Mouse (Mus musculus) embryonic facial prominence, embryonic 14.5 days (tissue): ENCODE measurements at regions not wholly inside any gene's neighbourhood (a gene's known extent, or its start where the extent isn't known, plus 50 kb on each side); places are given as distances from the start of the nearest gene placed in this dataset.

Experiments used
- ATAC-seq: fragments of 200-750 bp; cut with Nextera tagmentation; 2 replicates; pipeline ENCODE4 v1.8.0; 2017; ENCODE audit warnings: low read depth, moderate number of reproducible peaks, moderate TSS enrichment
- DNase-seq: peaks from one replicate; pipeline ENCODE4 v3.0.0-alpha.2; 2015; ENCODE audit warnings: low spot score
- H3K27ac ChIP-seq: fragments of 300-500 bp; sonication (generic); replicated peaks from 2 replicates; pipeline ENCODE4 v1.5.1; 2014; ENCODE audit warnings: low read depth, mild to moderate bottlenecking, low read length, moderate library complexity
- H3K27me3 ChIP-seq: fragments of 300-500 bp; sonication (generic); replicated peaks from 2 replicates; pipeline ENCODE4 v1.6.1; 2014; ENCODE audit warnings: low read length; ENCODE audit not compliant: control insufficient read depth, insufficient read depth
- H3K36me3 ChIP-seq: fragments of 300-500 bp; sonication (generic); 2 replicates; pipeline ENCODE4 v1.6.1; 2014; ENCODE audit warnings: low read length, mixed read lengths; ENCODE audit not compliant: control insufficient read depth, insufficient read depth
- H3K4me1 ChIP-seq: fragments of 300-500 bp; sonication (generic); 2 replicates; pipeline ENCODE4 v1.6.1; 2014; ENCODE audit warnings: antibody characterized with exemption, low read length; ENCODE audit not compliant: control insufficient read depth, insufficient read depth
- H3K4me2 ChIP-seq: fragments of 300-500 bp; sonication (generic); 2 replicates; pipeline ENCODE4 v1.6.1; 2014; ENCODE audit warnings: low read depth, mild to moderate bottlenecking, low read length, moderate library complexity, mixed read lengths
- H3K4me3 ChIP-seq: fragments of 300-500 bp; sonication (generic); 2 replicates; pipeline ENCODE4 v1.5.1; 2014; ENCODE audit warnings: low read depth, mild to moderate bottlenecking, low read length
- H3K9ac ChIP-seq: fragments of 300-500 bp; sonication (generic); 2 replicates; pipeline ENCODE4 v1.6.1; 2014; ENCODE audit warnings: low read depth, mild to moderate bottlenecking, low read length, moderate library complexity, mixed read lengths
- H3K9me3 ChIP-seq: fragments of 300-500 bp; sonication (generic); 2 replicates; pipeline ENCODE4 v1.6.1; 2016; ENCODE audit warnings: low read length; ENCODE audit not compliant: control insufficient read depth
- WGBS: fragments of 180-500 bp; shearing (Covaris S2); extraction: QIAGEN DNeasy Blood & Tissue Kit; methylation state at CpG from one replicate; pipeline ENCODE4 v1.1.7; 2014; 5-methylcytosine and 5-hydroxymethylcytosine counted together

DNA sequence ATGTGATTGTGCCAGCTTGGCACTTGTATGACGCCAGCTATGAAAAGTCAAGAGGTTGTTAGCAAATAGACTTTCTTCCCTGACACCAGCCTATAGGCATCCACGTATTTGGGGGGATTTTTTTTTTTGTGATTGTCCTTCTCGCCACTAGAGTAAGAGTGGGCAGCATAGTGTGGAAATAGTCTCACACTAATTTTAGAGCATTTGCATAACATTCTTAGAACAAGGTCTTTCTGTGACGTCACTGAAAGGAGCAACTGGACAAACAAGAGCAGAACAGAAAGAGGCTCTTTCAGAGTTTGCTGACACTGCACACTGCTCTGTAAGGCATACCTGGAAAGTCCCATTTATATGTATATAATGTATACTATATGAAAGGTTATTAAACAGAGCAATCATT, 86.0 kb upstream of the Ado start:
- no peak for DNase-seq
- Histone ChIP-seq H3K9ac (no peak overlapping the region), H3K27me3 (no peaks in the 10 kb centered on the region), H3K9me3 (no peaks in the 10 kb centered on the region), H3K4me3 (no peak overlapping the region), H3K27ac (no peak overlapping the region), H3K4me1 (no peaks in the 10 kb centered on the region), H3K36me3 (no peaks in the 10 kb centered on the region), H3K4me2 (no peak overlapping the region)
- no peak for ATAC-seq
- WGBS = 80% methylated on average over 4 of the region's 4 CpGs

DNA sequence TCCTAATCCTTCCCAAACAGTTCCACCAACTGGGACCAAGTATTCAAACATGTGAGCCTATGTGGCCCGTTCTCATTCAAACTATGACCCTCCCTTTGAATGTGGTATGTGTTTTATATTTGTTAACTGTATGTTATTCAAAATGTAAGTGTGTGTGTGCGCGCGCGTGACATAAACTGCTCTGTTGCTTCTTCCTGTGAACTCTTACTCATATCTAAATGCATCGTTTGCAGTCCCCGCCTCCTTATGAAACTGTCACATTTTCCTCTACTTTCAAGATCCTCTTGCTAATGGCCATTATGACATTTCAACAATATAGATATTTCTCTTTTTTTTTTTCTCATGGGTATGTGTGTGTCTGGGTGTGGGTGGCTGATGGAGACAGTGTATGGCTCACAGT, 84.3 kb upstream of the Ado start:
- Histone ChIP-seq H3K4me2 (no peak overlapping the region), H3K4me1 (no peaks in the 10 kb centered on the region), H3K9ac (no peak overlapping the region), H3K27ac (no peak overlapping the region), H3K36me3 (no peaks in the 10 kb centered on the region), H3K27me3 (no peaks in the 10 kb centered on the region), H3K9me3 (no peaks in the 10 kb centered on the region), H3K4me3 (no peak overlapping the region)
- 95% methylated on average over 7 of the region's 7 CpGs for WGBS
- DNase-seq (no peak), ATAC-seq (no peak)

DNA sequence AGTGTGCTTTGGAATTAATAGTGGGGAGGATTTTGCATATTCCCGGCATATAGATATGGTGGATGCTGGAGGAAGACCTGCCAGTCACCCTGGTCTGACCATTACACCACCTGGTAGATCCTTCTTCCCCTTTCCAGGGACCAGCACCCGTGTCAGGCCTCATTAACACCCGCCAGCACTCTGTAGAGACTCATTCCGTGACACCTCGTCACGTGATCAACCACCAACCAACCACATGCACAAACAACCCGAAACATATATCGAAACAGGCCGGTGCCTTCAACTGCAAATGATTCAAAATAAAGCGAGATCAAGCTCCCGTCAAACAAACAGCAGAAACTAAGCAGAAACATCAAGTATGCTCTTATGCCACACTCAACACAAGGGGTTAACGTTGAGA, 74.6 kb upstream of the Ado start:
- WGBS = 86% methylated on average over 12 of the region's 12 CpGs

DNA sequence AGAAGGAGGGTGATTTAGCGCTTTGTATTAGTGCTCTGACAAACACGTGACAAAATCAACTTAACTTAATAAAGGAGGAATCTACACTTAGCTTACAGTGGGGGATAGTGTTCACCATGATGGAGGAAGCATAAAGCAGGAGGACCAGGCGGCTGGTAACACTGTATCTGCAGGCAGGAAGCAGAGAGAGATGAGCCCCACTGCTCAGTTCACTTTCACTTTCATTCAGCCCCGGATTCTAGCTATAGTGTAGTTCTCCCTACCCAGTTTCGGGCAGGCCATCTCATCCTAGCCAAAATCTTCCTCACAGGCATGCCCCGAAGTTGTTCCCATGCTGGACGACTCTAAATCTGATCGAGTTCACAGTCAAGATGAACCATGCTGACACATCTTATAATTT, 71.3 kb upstream of the Ado start:
- Histone ChIP-seq H3K4me2 (no peak overlapping the region), H3K27me3 (no peaks in the 10 kb centered on the region), H3K36me3 (no peaks in the 10 kb centered on the region), H3K4me1 (no peaks in the 10 kb centered on the region), H3K27ac (no peak overlapping the region), H3K4me3 (no peak overlapping the region), H3K9ac (no peak overlapping the region), H3K9me3 (no peaks in the 10 kb centered on the region)
- 80% methylated on average over 8 of the region's 8 CpGs for WGBS
- ATAC-seq (no peak), DNase-seq (no peak)

More for the DNA sequence above, 74.6 kb upstream of the Ado start:
- Histone ChIP-seq H3K27ac (no peak overlapping the region), H3K9ac (no peak overlapping the region), H3K27me3 (no peaks in the 10 kb centered on the region), H3K36me3 (no peaks in the 10 kb centered on the region), H3K9me3 (no peaks in the 10 kb centered on the region), H3K4me2 (no peak overlapping the region), H3K4me3 (no peak overlapping the region), H3K4me1 (no peaks in the 10 kb centered on the region)
- ATAC-seq (no peak), DNase-seq (no peak)

DNA sequence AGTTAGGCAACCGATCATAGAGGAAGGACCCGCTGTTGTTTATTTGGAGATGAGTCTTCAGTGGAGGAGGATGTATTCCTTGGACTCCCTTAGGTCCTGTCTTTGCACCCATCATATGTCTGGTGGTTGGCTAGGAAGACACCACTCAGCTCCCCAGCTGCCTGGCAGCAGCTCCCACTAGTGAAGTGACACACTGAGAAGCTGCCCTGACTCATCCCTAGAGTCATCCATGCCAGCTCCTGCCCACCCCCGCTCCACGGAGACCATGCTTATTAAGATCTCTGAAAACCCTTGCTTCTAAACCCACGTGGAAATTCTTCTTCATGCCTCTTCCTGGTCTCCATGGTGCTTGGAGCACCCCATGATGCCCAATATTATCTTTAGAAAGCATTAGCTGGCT, 69.4 kb upstream of the Ado start:
- no peaks in the 10 kb centered on the region for H3K4me1 ChIP-seq
- WGBS = 80% methylated on average over 5 of the region's 5 CpGs

DNA sequence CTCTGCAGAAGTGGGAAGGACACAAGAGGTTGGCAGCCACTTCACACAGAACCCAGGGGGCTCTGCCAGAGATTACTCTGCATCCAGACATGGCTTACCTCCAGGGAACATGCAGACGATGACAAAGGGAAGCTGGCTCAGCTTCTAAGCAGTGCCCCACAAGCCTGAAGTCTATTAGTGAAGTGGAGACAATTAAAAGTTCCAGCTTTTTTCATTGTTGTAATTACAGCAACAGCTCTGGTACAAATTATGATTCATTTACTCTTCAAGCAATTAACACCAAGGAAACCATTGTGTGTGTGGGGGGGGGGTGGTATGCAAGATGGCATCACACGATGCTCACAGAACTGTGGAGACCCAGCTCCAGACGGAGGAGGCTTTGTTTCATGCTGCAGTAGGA, 66.3 kb upstream of the Ado start:
- Histone ChIP-seq H3K4me2 (no peak overlapping the region), H3K27me3 (no peaks in the 10 kb centered on the region), H3K9ac (no peak overlapping the region), H3K4me1 (no peaks in the 10 kb centered on the region), H3K9me3 (no peaks in the 10 kb centered on the region), H3K27ac (no peak overlapping the region), H3K4me3 (no peak overlapping the region), H3K36me3 (no peaks in the 10 kb centered on the region)
- 61% methylated on average over 3 of the region's 3 CpGs for WGBS
- DNase-seq (no peak), ATAC-seq (no peak)

More for the DNA sequence above, 69.4 kb upstream of the Ado start:
- ATAC-seq = no peak
- H3K4me3 ChIP-seq = no peak overlapping the region
- H3K27ac ChIP-seq = no peak overlapping the region
- no peak overlapping the region for H3K9ac ChIP-seq
- H3K36me3 ChIP-seq = no peaks in the 10 kb centered on the region
- H3K4me2 ChIP-seq = no peak overlapping the region
- no peaks in the 10 kb centered on the region for H3K27me3 ChIP-seq
- no peak for DNase-seq
- H3K9me3 ChIP-seq = no peaks in the 10 kb centered on the region

DNA sequence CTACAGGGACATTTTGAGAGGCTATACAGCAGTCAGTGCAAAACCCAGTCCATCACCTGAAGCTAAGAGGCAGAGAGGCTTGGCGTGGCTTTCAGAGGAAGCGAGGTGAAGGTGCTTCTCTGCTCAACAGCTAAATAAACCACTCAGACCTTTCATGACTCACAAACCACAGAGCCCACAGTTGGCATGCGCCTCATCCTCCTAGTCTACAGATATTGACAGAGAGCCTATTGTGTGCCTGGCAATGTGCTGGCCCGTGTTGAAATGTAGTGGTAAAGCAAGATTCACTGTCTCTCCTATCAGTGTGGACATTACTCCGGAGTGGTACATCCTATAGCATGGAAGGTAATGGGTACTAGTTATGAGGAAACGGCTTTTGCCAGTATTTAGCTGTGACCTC, 61.9 kb upstream of the Ado start:
- H3K27me3 ChIP-seq = no peaks in the 10 kb centered on the region
- H3K4me1 ChIP-seq = no peaks in the 10 kb centered on the region
- no peak overlapping the region for H3K27ac ChIP-seq
- 80% methylated on average over 6 of the region's 6 CpGs for WGBS
- no peak for ATAC-seq
- no peaks in the 10 kb centered on the region for H3K36me3 ChIP-seq
- H3K9me3 ChIP-seq = no peaks in the 10 kb centered on the region
- no peak overlapping the region for H3K4me2 ChIP-seq
- no peak overlapping the region for H3K9ac ChIP-seq
- no peak overlapping the region for H3K4me3 ChIP-seq
- no peak for DNase-seq

DNA sequence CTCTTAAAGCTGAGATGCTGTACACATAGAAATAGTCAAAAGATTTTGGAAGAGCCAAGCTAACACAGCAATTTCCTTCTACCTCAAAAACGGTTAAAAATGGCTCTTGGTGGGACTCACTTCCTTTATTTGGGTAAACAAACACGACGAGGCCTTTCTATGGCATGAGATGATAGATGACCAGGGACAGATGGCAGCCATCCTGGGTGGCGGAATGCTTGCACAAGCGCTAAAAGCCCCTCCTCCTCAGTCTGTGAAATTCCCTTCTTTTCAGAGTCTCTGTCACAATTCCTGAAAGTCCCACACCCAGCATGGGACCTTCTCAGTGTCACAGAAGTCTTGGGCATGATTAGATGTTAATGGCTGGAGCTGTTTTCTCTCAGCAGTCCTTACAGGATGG, 59.3 kb upstream of the Ado start:
- no peaks in the 10 kb centered on the region for H3K9me3 ChIP-seq
- H3K27me3 ChIP-seq = no peaks in the 10 kb centered on the region
- no peak overlapping the region for H3K4me3 ChIP-seq
- no peaks in the 10 kb centered on the region for H3K36me3 ChIP-seq
- H3K9ac ChIP-seq = no peak overlapping the region
- H3K4me2 ChIP-seq = no peak overlapping the region
- no peak for ATAC-seq
- H3K4me1 ChIP-seq = no peaks in the 10 kb centered on the region
- no peak overlapping the region; the same call in 1 of the 2 replicates for H3K27ac ChIP-seq
- WGBS = 50% methylated on average over 5 of the region's 5 CpGs
- no peak for DNase-seq

DNA sequence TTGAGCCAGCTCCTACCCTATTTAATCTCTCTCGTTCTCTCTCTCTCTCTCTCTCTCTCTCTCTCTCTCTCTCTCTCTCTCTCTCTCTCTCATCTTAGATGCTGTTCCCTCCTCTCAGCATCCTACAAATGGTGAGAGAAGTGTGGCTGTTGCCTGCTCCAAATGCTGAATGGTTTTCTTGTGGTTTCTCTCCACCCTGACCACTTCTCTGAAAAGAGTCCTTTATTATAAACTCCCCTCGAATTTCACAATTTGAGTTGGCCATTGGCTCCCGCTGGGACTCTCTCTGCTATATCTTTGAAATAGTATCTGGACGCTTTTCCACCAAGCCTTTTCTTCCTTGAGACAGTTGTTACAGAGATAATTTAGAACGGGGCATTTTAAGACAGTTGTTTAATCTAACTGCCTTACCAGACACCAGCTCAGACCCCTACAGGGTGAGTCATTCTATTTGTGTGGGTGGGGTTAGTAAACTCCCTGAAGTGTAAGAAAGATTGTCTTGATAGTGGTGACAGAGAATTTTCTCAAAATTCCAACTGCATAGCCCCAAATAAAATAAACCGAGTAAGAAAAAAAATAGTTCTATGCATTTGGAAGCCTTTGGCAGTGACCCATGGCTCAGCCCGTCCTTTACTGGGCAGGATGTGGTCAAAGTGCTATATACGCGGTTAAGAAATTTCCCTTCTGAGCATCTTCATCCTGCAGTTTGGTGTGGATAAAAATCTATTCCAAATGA, 58.7 kb upstream of the Ado start:
- Histone ChIP-seq H3K36me3 (no peaks in the 10 kb centered on the region), H3K27me3 (no peaks in the 10 kb centered on the region), H3K9me3 (no peaks in the 10 kb centered on the region), H3K4me2 (no peak overlapping the region), H3K27ac (no peak overlapping the region), H3K9ac (no peak overlapping the region), H3K4me3 (no peak overlapping the region), H3K4me1 (no peaks in the 10 kb centered on the region)
- 49% methylated on average over 9 of the region's 9 CpGs for WGBS
- peak; percentile 17 for DNase-seq
- no peak for ATAC-seq
